Mouse (Mus musculus) MEL (cell line): ENCODE data around the gene Btbd11. TPM values are rescaled to one million over a fixed set of nuclear protein-coding genes. Genes with fewer than 3 reads are reported as not detected.

Experiments
- DNase-seq: peaks from one replicate; pipeline ENCODE4 v3.0.0; 2011; ENCODE audit warnings: low read depth, low spot score
- H3K27ac ChIP-seq: 2 replicates; pipeline ENCODE4 v1.5.1; 2012; ENCODE audit warnings: low read depth, mild to moderate bottlenecking, control low read depth, low read length, moderate library complexity; ENCODE audit not compliant: control insufficient read depth
- H3K27me3 ChIP-seq, 2 experiments: fragments of 150-350 bp in 1 of 2; sonication (generic) in 1 of 2; 2 replicates each; pipeline ENCODE4 v1.6.1; 2012; ENCODE audit warnings: low read length in 2 of 2, mild to moderate bottlenecking in 2 of 2, improper control_type of control experiment in 1 of 2, moderate library complexity in 1 of 2; ENCODE audit not compliant: insufficient read depth in 2 of 2, control insufficient read depth in 1 of 2
- H3K36me3 ChIP-seq, 2 experiments: 2 replicates each; pipeline ENCODE4 v1.6.1; 2012 to 2014; ENCODE audit warnings: low read length in 2 of 2, improper control_type of control experiment in 1 of 2, inconsistent platforms in 1 of 2, mild to moderate bottlenecking in 1 of 2; ENCODE audit not compliant: insufficient read depth in 2 of 2, control insufficient read depth in 1 of 2
- H3K4me1 ChIP-seq, 2 experiments: fragments of 150-350 bp in 1 of 2; sonication (generic) in 1 of 2; 2 replicates each; pipeline ENCODE4 v1.6.1; 2012; ENCODE audit warnings: low read length in 2 of 2, improper control_type of control experiment in 1 of 2, mild to moderate bottlenecking in 1 of 2; ENCODE audit not compliant: insufficient read depth in 2 of 2, control insufficient read depth in 1 of 2
- H3K4me3 ChIP-seq, 2 experiments: fragments of 150-350 bp in 1 of 2; sonication (generic) in 1 of 2; 2 replicates each; pipeline ENCODE4 v1.5.1; 2012; ENCODE audit warnings: low read depth in 2 of 2, low read length in 2 of 2, mild to moderate bottlenecking in 2 of 2, moderate library complexity in 2 of 2, control low read depth in 1 of 2, improper control_type of control experiment in 1 of 2; ENCODE audit not compliant: control insufficient read depth in 1 of 2, insufficient read depth in 1 of 2
- H3K79me2 ChIP-seq: 2 replicates; pipeline ENCODE4 v1.6.1; 2012; ENCODE audit warnings: mild to moderate bottlenecking, low read length, moderate library complexity; ENCODE audit not compliant: control insufficient read depth, poor library complexity, insufficient read depth
- H3K9ac ChIP-seq: 2 replicates; pipeline ENCODE4 v1.6.1; 2012; ENCODE audit warnings: low read depth, mild to moderate bottlenecking, control low read depth, low read length, moderate library complexity; ENCODE audit not compliant: control insufficient read depth, poor library complexity, severe bottlenecking
- H3K9me3 ChIP-seq: fragments of 150-350 bp; sonication (generic); replicated peaks from 2 replicates; pipeline ENCODE4 v1.6.1; 2012; ENCODE audit warnings: mild to moderate bottlenecking, low read length, improper control_type of control experiment, moderate library complexity; ENCODE audit not compliant: insufficient read depth
- BHLHE40 ChIP-seq: IDR thresholded peaks from 2 replicates; pipeline ENCODE4 v1.6.1; 2012; ENCODE audit warnings: low read depth, mild to moderate bottlenecking, inconsistent platforms, low read length, improper control_type of control experiment, borderline replicate concordance
- CHD1 ChIP-seq: IDR thresholded peaks from 2 replicates; pipeline ENCODE4 v1.6.1; 2012; ENCODE audit warnings: low read depth, mild to moderate bottlenecking, inconsistent platforms, low read length, improper control_type of control experiment
- CHD2 ChIP-seq: IDR thresholded peaks from 2 replicates; pipeline ENCODE4 v1.6.1; 2011; ENCODE audit warnings: low read length, improper control_type of control experiment
- CTCF ChIP-seq, 3 experiments: IDR thresholded peaks in 2 of 3; conservative IDR thresholded peaks in 1 of 3; 2 replicates each; pipeline ENCODE4 v1.5.1; 2011 to 2012; ENCODE audit warnings: low read length in 3 of 3, low read depth in 2 of 3, mild to moderate bottlenecking in 2 of 3, improper control_type of control experiment in 1 of 3, inconsistent platforms in 1 of 3, mixed read lengths in 1 of 3, moderate library complexity in 1 of 3; ENCODE audit not compliant: control insufficient read depth in 1 of 3, insufficient read depth in 1 of 3, poor library complexity in 1 of 3, severe bottlenecking in 1 of 3
- E2F4 ChIP-seq: IDR thresholded peaks from 2 replicates; pipeline ENCODE4 v1.6.1; 2011; ENCODE audit warnings: low read depth, low read length, improper control_type of control experiment, borderline replicate concordance
- ELF1 ChIP-seq: IDR thresholded peaks from 2 replicates; pipeline ENCODE4 v1.6.1; 2014; ENCODE audit warnings: low read depth, mild to moderate bottlenecking, inconsistent platforms, low read length, improper control_type of control experiment, moderate library complexity
- GATA1 ChIP-seq: IDR thresholded peaks from 2 replicates; pipeline ENCODE4 v1.6.1; 2011; ENCODE audit warnings: low read depth, low read length, improper control_type of control experiment
- KAT2A ChIP-seq: conservative IDR thresholded peaks from 2 replicates; pipeline ENCODE4 v1.6.1; 2012; ENCODE audit warnings: low read depth, low read length, improper control_type of control experiment, inconsistent platforms
- MAX ChIP-seq: IDR thresholded peaks from 2 replicates; pipeline ENCODE4 v1.6.1; 2011; ENCODE audit warnings: low read length, improper control_type of control experiment
- MYB ChIP-seq: IDR thresholded peaks from 2 replicates; pipeline ENCODE4 v1.6.1; 2011; ENCODE audit warnings: mild to moderate bottlenecking, low read depth, low read length, improper control_type of control experiment
- POLR2AphosphoS5 ChIP-seq: IDR thresholded peaks from 2 replicates; pipeline ENCODE4 v1.6.1; 2012; ENCODE audit warnings: low read depth, borderline replicate concordance, mild to moderate bottlenecking, inconsistent platforms, low read length, moderate library complexity, mixed read lengths
- SIN3A ChIP-seq: IDR thresholded peaks from 2 replicates; pipeline ENCODE4 v1.6.1; 2012; ENCODE audit warnings: low read length, improper control_type of control experiment, inconsistent platforms
- UBTF ChIP-seq: IDR thresholded peaks from 2 replicates; pipeline ENCODE4 v1.6.1; 2012; ENCODE audit warnings: low read depth, mild to moderate bottlenecking, inconsistent platforms, low read length, improper control_type of control experiment, moderate library complexity, borderline replicate concordance; ENCODE audit not compliant: insufficient read depth
- ZC3H11A ChIP-seq: IDR thresholded peaks from 2 replicates; pipeline ENCODE4 v1.6.1; 2012; ENCODE audit warnings: low read depth, mild to moderate bottlenecking, inconsistent platforms, low read length, improper control_type of control experiment
- ZMIZ1 ChIP-seq: IDR thresholded peaks from 2 replicates; pipeline ENCODE4 v1.6.1; 2012; ENCODE audit warnings: low read depth, mild to moderate bottlenecking, inconsistent platforms, low read length, improper control_type of control experiment, moderate library complexity
- polyA plus RNA-seq, 2 experiments: library from polyadenylated mRNA; stranded (reverse) in 1 of 2; unstranded in 1 of 2; fragments of >175 nt in 1 of 2; fragments of >200 nt in 1 of 2; gene quantifications; 2 replicates each; pipeline versions ENCODE4 v1.2.1 to v1.2.4; 2012; ENCODE audit warnings: low replicate concordance in 2 of 2, low read depth in 1 of 2; ENCODE audit not compliant: insufficient read length in 2 of 2, insufficient read depth in 1 of 2, missing spikeins in 1 of 2
- total RNA-seq: library from RNA; depleted of rRNA; stranded (reverse); fragments of 300-350 nt; gene quantifications from 2 replicates; pipeline ENCODE4 v1.2.3, GENCODE M21; 2012

Gene Btbd11
- total and polyA plus RNA-seq, 3 experiments = not detected

DNA sequence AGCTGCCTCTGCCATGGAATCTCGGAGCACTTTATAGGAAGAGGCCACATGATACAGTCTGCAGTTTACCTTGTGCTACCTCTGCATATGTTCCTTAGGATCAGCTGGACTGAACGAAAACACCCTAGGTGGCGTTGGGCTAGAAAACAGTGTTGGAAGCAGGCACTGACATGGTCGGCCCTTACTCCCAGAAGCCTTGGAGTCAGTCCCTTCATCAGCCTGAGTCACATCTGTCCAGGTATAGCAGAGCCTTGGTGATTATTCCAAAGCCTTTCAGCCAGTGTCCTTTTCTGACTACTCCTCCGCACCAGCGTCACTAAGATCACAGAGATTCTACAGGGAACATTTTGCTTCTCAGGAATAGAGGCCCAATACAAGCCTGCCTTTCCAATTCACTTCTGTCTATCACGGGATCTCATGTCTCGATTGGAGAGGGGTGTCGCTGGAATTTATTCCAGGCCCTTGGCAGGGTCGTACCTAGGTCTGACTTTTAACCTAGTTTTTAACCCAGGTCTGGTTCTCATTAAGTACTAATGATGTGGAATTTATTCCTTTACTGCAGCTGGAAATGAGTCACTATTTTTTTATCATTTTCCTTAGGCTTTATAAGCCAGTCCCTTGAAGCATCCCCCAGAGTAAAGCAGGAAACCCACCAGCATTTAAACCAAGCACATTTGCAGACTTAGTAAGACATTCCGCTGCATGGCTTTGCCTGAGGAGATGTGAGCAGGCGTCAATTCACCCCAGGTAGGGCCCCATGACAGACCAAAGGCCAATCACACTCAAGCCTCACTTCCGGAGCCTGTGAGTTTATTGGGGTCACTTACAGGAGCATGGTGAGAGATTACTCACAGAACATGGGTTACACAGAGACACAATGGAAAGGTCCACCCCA is 192.2 kb downstream of the Btbd11 start:
- H3K36me3 ChIP-seq = no peaks in the 10 kb centered on the region
- no peak overlapping the region for H3K27ac ChIP-seq
- H3K9me3 ChIP-seq = no peaks in the 10 kb centered on the region
- H3K79me2 ChIP-seq = no peaks in the 10 kb centered on the region
- H3K4me3 ChIP-seq = no peak overlapping the region
- H3K27me3 ChIP-seq = no peaks in the 10 kb centered on the region
- no peak for DNase-seq
- H3K4me1 ChIP-seq = no peaks in the 10 kb centered on the region
- TF ChIP-seq CHD2 (no peak), CHD1 (no peak), ZC3H11A (no peak), E2F4 (no peak), UBTF (no peak), ELF1 (no peak), MAX (no peak), POLR2AphosphoS5 (no peak), KAT2A (no peak), MYB (no peak), CTCF (IDR thresholded peaks at IDR 0.05 in 2 of 3, conservative IDR thresholded peaks at IDR 0.05 in 1 of 3; ENCODE audit: control insufficient read depth in 1 of 3, insufficient read depth in 1 of 3, low read depth in 2 of 3, low read length in 3 of 3, poor library complexity in 1 of 3, severe bottlenecking in 1 of 3) (no peak), ZMIZ1 (no peak), SIN3A (no peak), GATA1 (no peak)
- H3K9ac ChIP-seq = no peak overlapping the region

DNA sequence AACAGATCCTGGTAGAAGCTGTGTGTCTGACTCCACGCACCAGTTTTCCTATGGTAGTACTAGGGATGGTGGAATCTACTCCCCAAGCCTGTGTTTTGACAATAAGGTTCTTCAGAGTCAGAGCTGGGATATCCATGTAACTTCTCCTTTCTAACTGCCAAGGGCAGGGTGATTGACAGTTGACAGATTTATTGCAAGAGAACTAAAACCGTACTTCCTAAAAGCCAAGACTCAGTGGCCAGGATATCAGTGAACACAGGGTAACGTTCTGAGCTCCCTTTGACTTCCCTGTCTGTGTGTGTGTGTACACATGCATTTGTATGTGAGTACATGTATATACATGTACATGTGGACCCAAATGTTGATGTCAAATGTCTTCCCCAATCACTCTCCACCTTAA is 201.1 kb downstream of the Btbd11 start:
- H3K79me2 ChIP-seq = no peaks in the 10 kb centered on the region
- peak; percentile 5 for DNase-seq

More for the DNA sequence above, 201.1 kb downstream of the Btbd11 start:
- no peaks in the 10 kb centered on the region for H3K9me3 ChIP-seq
- H3K36me3 ChIP-seq = no peaks in the 10 kb centered on the region
- no peaks in the 10 kb centered on the region for H3K27me3 ChIP-seq
- H3K27ac ChIP-seq = no peak overlapping the region
- no peak overlapping the region for H3K9ac ChIP-seq
- TF ChIP-seq BHLHE40 (no peak), ELF1 (no peak)
- no peaks in the 10 kb centered on the region for H3K4me1 ChIP-seq
- H3K4me3 ChIP-seq = no peak overlapping the region
